Mouse (Mus musculus) gastrocnemius, postnatal 36 days (tissue): Measurements from ENCODE around the gene Rbms3. TPM values are rescaled to one million over a fixed set of nuclear protein-coding genes. Genes with fewer than 3 reads are reported as not detected.

Experiments used
- DNase-seq, 2 experiments: peaks; one replicate each; pipeline ENCODE4 v3.0.0; 2022
- intact Hi-C: fragments of 180-260 bp; cut with DNase I; formaldehyde crosslinking; loops from one replicate; pipeline ENCODE4 v1.15.1; 2025
- total RNA-seq, 2 experiments: library from RNA; stranded (reverse); gene quantifications; 2 replicates each; pipeline ENCODE4 v1.2.3; 2021

The Rbms3 gene
- total RNA-seq, 2 experiments from 2014 or later = 7.3 to 7.8 TPM

GRCm38 (mm10) chr9:116807166-116808081 is 822.3 kb downstream of the Rbms3 start:
- intact Hi-C loops = no loop called here
- peak in 1 of 2 experiments; percentile 27 for DNase-seq

GRCm38 (mm10) chr9:116803292-116803731 is 826.4 kb downstream of the Rbms3 start:
- intact Hi-C loops = no loop called here
- no peak for DNase-seq

- intact Hi-C loops = no loop called here
- DNase-seq = no peak
Observed at GRCm38 (mm10) chr9:116802602-116803001, 827.1 kb downstream of the Rbms3 start.

- no peak for DNase-seq
- intact Hi-C loops = no loop called here
Observed at GRCm38 (mm10) chr9:116795240-116795955, 834.3 kb downstream of the Rbms3 start.

GRCm38 (mm10) chr9:116791850-116792249 is 837.9 kb downstream of the Rbms3 start:
- no peak for DNase-seq
- intact Hi-C loops = no loop called here

GRCm38 (mm10) chr9:116786136-116787046 is 843.3 kb downstream of the Rbms3 start:
- intact Hi-C loops = no loop called here
- DNase-seq = no peak

- intact Hi-C loops = no loop called here
- no peak for DNase-seq
Observed at GRCm38 (mm10) chr9:116771820-116772219, 857.9 kb downstream of the Rbms3 start.

GRCm38 (mm10) chr9:116769358-116770054 is 860.2 kb downstream of the Rbms3 start:
- DNase-seq = no peak
- intact Hi-C loops = no loop called here

GRCm38 (mm10) chr9:116762395-116763025 is 867.2 kb downstream of the Rbms3 start:
- intact Hi-C loops = no loop called here

GRCm38 (mm10) chr9:116748857-116749584 is 880.7 kb downstream of the Rbms3 start:
- intact Hi-C loops = no loop called here

More at GRCm38 (mm10) chr9:116762395-116763025, 867.2 kb downstream of the Rbms3 start:
- DNase-seq = no peak

GRCm38 (mm10) chr9:116748346-116748745 is 881.4 kb downstream of the Rbms3 start:
- DNase-seq = no peak
- intact Hi-C loops = no loop called here

More at GRCm38 (mm10) chr9:116748857-116749584, 880.7 kb downstream of the Rbms3 start:
- DNase-seq = no peak

- intact Hi-C loops = no loop called here
- no peak for DNase-seq
Observed at GRCm38 (mm10) chr9:116746871-116747270, 882.8 kb downstream of the Rbms3 start.

GRCm38 (mm10) chr9:116737786-116738185 is 891.9 kb downstream of the Rbms3 start:
- DNase-seq = no peak
- intact Hi-C loops = no loop called here

GRCm38 (mm10) chr9:116729172-116729571 is 900.5 kb downstream of the Rbms3 start:
- intact Hi-C loops = no loop called here
- DNase-seq = no peak

- no peak for DNase-seq
- intact Hi-C loops = no loop called here
Observed at GRCm38 (mm10) chr9:116728655-116729054, 901.1 kb downstream of the Rbms3 start.

GRCm38 (mm10) chr9:116728093-116728492 is 901.6 kb downstream of the Rbms3 start:
- intact Hi-C loops = no loop called here
- DNase-seq = no peak

GRCm38 (mm10) chr9:116724581-116724980 is 905.1 kb downstream of the Rbms3 start:
- no peak for DNase-seq
- intact Hi-C loops = no loop called here

GRCm38 (mm10) chr9:116703119-116703518 is 926.6 kb downstream of the Rbms3 start:
- no peak for DNase-seq
- intact Hi-C loops = no loop called here

- no peak for DNase-seq
- intact Hi-C loops = no loop called here
Observed at GRCm38 (mm10) chr9:116702611-116703010, 927.1 kb downstream of the Rbms3 start.
